In the genomic region with DNA sequence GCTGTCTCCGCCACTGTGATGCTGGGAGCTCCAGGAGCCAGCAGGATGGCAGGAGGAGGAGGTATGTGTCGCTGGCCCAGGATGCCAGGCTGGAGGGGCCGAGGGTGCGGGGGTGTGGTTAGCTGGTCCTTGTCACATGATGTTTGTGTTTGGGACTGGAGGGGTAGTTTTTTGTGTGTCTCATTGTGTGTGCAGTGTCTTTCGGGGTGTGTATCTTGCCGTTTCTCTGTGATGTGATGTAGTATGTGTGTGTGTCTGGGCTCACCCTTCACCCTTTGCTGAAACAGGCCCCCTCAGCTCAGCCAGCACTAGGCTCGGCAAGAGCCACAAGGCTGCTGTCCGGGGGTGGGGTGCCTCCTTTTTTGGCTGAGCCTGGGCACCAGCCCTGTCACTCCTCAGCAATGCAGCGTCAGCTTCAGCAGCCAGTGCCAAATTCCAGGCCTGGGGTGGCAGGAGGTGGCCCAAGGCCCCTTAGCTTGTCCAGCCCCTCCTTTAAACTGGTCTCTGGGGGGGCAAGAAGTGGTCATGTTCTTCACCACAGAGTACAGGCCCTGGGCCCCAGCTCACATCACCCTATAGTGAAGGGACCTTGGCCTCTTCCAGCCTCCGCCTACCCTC, we compare ENCODE assay signal across 9 mouse cellular contexts. TPM values are rescaled to one million over a fixed set of nuclear protein-coding genes. Genes with fewer than 3 reads are reported as not detected.
DNase-seq lines count a peak whose midpoint lies in the region; ATAC-seq lines count a peak whose summit lies in the region.
"Had no signal": no experiment of that assay in that cellular context is flagged by ENCODE, and none has a peak within 500 bp of the region (broad histone marks: within the 10 kb centered on the region; RNA-seq: fewer than 3 reads in every experiment).

No protein-coding gene starts in this region.

- H3K4me3 ChIP-seq in kidney, embryonic 15.5 days (replicated peaks): peak overlapping the region; percentile 43
- H3K4me3 ChIP-seq in embryonic facial prominence, embryonic 14.5 days (ENCODE audit: low read depth, low read length): peak overlapping the region; percentile 55
- H3K4me3 ChIP-seq in hindbrain, embryonic 10.5 days: peak overlapping the region; percentile 51
- H3K4me3 ChIP-seq in lung, embryonic 16.5 days (ENCODE audit: low read length): peak overlapping the region; percentile 51

- H3K4me2 ChIP-seq in kidney, embryonic 15.5 days: peak overlapping the region; percentile 68
- peak overlapping the region; percentile 78 for H3K4me2 ChIP-seq in embryonic facial prominence, embryonic 14.5 days (ENCODE audit: low read depth, low read length)
- peak overlapping the region; percentile 71 for H3K4me2 ChIP-seq in lung, embryonic 16.5 days (ENCODE audit: low read depth, low read length)

- DNase-seq in kidney, postnatal 14 days: no peak
- peak; percentile 79 for DNase-seq in NIH3T3 (ENCODE audit: low read depth)
- no peak for DNase-seq in embryonic facial prominence, embryonic 14.5 days (ENCODE audit: low spot score)
- DNase-seq in hindbrain, embryonic 10.5 days (ENCODE audit: low spot score): no peak
- DNase-seq in telencephalon, adult 2 months (ENCODE audit: low read depth, low spot score): peak; percentile 43
- no peak for DNase-seq in layer of hippocampus, adult 8-10 months (ENCODE audit: low spot score in 2 of 2)

- H3K9me3 ChIP-seq in kidney, embryonic 15.5 days (replicated peaks): no peaks in the 10 kb centered on the region
- H3K9me3 ChIP-seq in embryonic facial prominence, embryonic 14.5 days (ENCODE audit: control insufficient read depth, low read length): no peaks in the 10 kb centered on the region
- no peaks in the 10 kb centered on the region for H3K9me3 ChIP-seq in hindbrain, embryonic 10.5 days
- no peaks in the 10 kb centered on the region for H3K9me3 ChIP-seq in lung, embryonic 16.5 days (ENCODE audit: control insufficient read depth, low read length)

- H3K9ac ChIP-seq in kidney, embryonic 15.5 days: peak overlapping the region; percentile 35; the same call in 1 of the 2 replicates
- peak overlapping the region; percentile 72 for H3K9ac ChIP-seq in embryonic facial prominence, embryonic 14.5 days (ENCODE audit: low read depth, low read length)
- H3K9ac ChIP-seq in lung, embryonic 16.5 days (ENCODE audit: low read length): peak overlapping the region; percentile 69

- H3K4me1 ChIP-seq in kidney, embryonic 15.5 days: peaks cover 43% of the 10 kb centered on the region
- peaks cover 15% of the 10 kb centered on the region for H3K4me1 ChIP-seq in embryonic facial prominence, embryonic 14.5 days (ENCODE audit: control insufficient read depth, insufficient read depth, low read length)
- peaks cover 51% of the 10 kb centered on the region for H3K4me1 ChIP-seq in hindbrain, embryonic 10.5 days (replicated peaks)
- peaks cover 24% of the 10 kb centered on the region for H3K4me1 ChIP-seq in lung, embryonic 16.5 days (replicated peaks; ENCODE audit: control insufficient read depth, insufficient read depth, low read length)

- H3K27me3 ChIP-seq in kidney, embryonic 15.5 days: no peaks in the 10 kb centered on the region
- no peaks in the 10 kb centered on the region for H3K27me3 ChIP-seq in embryonic facial prominence, embryonic 14.5 days (replicated peaks; ENCODE audit: control insufficient read depth, insufficient read depth, low read length)
- no peaks in the 10 kb centered on the region for H3K27me3 ChIP-seq in hindbrain, embryonic 10.5 days (ENCODE audit: insufficient read depth, poor library complexity, severe bottlenecking)
- H3K27me3 ChIP-seq in lung, embryonic 16.5 days (ENCODE audit: control insufficient read depth, insufficient read depth, low read depth, low read length): no peaks in the 10 kb centered on the region

- 20% methylated on average over 10 of the region's 10 CpGs for WGBS in kidney, embryonic 15.5 days
- WGBS in embryonic facial prominence, embryonic 14.5 days: 27% methylated on average over 9 of the region's 10 CpGs
- WGBS in hindbrain, embryonic 10.5 days: 31% methylated on average over 10 of the region's 10 CpGs
- WGBS in lung, embryonic 16.5 days: 26% methylated on average over 10 of the region's 10 CpGs

- peaks cover 80% of the 10 kb centered on the region for H3K36me3 ChIP-seq in kidney, embryonic 15.5 days
- H3K36me3 ChIP-seq in embryonic facial prominence, embryonic 14.5 days (ENCODE audit: control insufficient read depth, insufficient read depth, low read length): peaks cover 76% of the 10 kb centered on the region
- peaks cover 56% of the 10 kb centered on the region for H3K36me3 ChIP-seq in hindbrain, embryonic 10.5 days
- H3K36me3 ChIP-seq in lung, embryonic 16.5 days (ENCODE audit: control insufficient read depth, insufficient read depth, low read length): peaks cover 18% of the 10 kb centered on the region

- peak overlapping the region; percentile 88 for H3K27ac ChIP-seq in kidney, embryonic 15.5 days
- H3K27ac ChIP-seq in embryonic facial prominence, embryonic 14.5 days (replicated peaks; ENCODE audit: low read depth, low read length): peak overlapping the region; percentile 91
- H3K27ac ChIP-seq in hindbrain, embryonic 10.5 days: peak overlapping the region; percentile 82
- peak overlapping the region; percentile 91 for H3K27ac ChIP-seq in lung, embryonic 16.5 days (ENCODE audit: low read length)

- ATAC-seq in kidney, embryonic 15.5 days (replicated peaks; ENCODE audit: low FRiP score): peak; percentile 26; the same call in 1 of the 2 replicates
- peak; percentile 16 for ATAC-seq in embryonic facial prominence, embryonic 14.5 days (ENCODE audit: low read depth)
- peak; percentile 41 for ATAC-seq in lung, embryonic 16.5 days (ENCODE audit: low read depth)

RNA-seq across cellular contexts. Expression of a gene that starts 35.1 kb away (rescaled TPM):
- polyA plus RNA-seq in kidney, embryonic 15.5 days (2015; fragmentation: Nextera tagmentation; extraction: Ambion mirVana): 4.6 and 5.9 TPM in 2 replicates
- 8.9 and 9.5 TPM in 2 replicates for polyA plus RNA-seq in embryonic facial prominence, embryonic 14.5 days (2014; fragmentation: Nextera tagmentation; extraction: Ambion mirVana)
- 2.7 and 4.0 TPM in 2 replicates for polyA plus RNA-seq in hindbrain, embryonic 10.5 days (2016; fragmentation: Nextera tagmentation; extraction: Ambion mirVana)
- polyA plus RNA-seq in lung, embryonic 16.5 days (2015; fragmentation: Nextera tagmentation; extraction: Ambion mirVana): 5.2 and 5.4 TPM in 2 replicates
- total RNA-seq in layer of hippocampus, adult 8-10 months (2022): 10 to 100 TPM; 75.7 to 83.2 (median 78.4) TPM

RNA-seq across cellular contexts. Expression of a gene that starts 49.7 kb away (rescaled TPM):
- polyA plus RNA-seq in kidney, embryonic 15.5 days (2015; fragmentation: Nextera tagmentation; extraction: Ambion mirVana): 0.49 and 0.84 TPM in 2 replicates
- polyA plus RNA-seq in embryonic facial prominence, embryonic 14.5 days (2014; fragmentation: Nextera tagmentation; extraction: Ambion mirVana): 0.13 TPM in 1 of 2 replicates, not detected in the other
- polyA plus RNA-seq in hindbrain, embryonic 10.5 days (2016; fragmentation: Nextera tagmentation; extraction: Ambion mirVana): 0.59 and 0.66 TPM in 2 replicates
- polyA plus RNA-seq in lung, embryonic 16.5 days (2015; fragmentation: Nextera tagmentation; extraction: Ambion mirVana): 0.74 and 0.87 TPM in 2 replicates
- under 1 TPM in 1 of 4 experiments, not detected in 3; 0.29 TPM for total RNA-seq in layer of hippocampus, adult 8-10 months (2022)
- total RNA-seq: layer of hippocampus, adult 18-20 months had no signal

Comparison
In these comparisons a context has a peak if more than half of its experiments do, and no peak if none do; other contexts are left out.
1. DNase-seq: peak in NIH3T3 (single experiment) and telencephalon, adult 2 months (single experiment); none in kidney, postnatal 14 days (single experiment), embryonic facial prominence, embryonic 14.5 days (single experiment), hindbrain, embryonic 10.5 days (single experiment) and layer of hippocampus, adult 8-10 months (0 of 2).
2. Peak in every context shown above with its lines, with median percentiles within 50 percentile points of each other: ATAC-seq, H3K27ac ChIP-seq, H3K4me2 ChIP-seq, H3K4me3 ChIP-seq and H3K9ac ChIP-seq.